In genomic region chr13:31558521-31559418, GRCm38 (mm10) we compare ENCODE assay signal across 8 mouse cellular contexts. TPM values are rescaled to one million over a fixed set of nuclear protein-coding genes. Genes with fewer than 3 reads are reported as not detected.
A peak's percentile ranks its signal among the peaks of the same experiment; 100 is the strongest.
DNase-seq lines count a peak whose midpoint lies in the region; ATAC-seq and TF ChIP-seq lines count a peak whose summit lies in the region.

A530084C06Rik (minus strand) TSS chr13:31559333.

- no peak within 1 kb of the TSS for H3K27ac ChIP-seq in ES-E14 (ENCODE audit: insufficient read depth, low read depth, low read length, poor library complexity, severe bottlenecking)
- no peak within 1 kb of the TSS for H3K27ac ChIP-seq in embryonic fibroblast, embryonic 13.5 days (ENCODE audit: insufficient read depth, low read length)
- peak within 1 kb of the TSS; percentile 57; the same call in 1 of the 2 replicates for H3K27ac ChIP-seq in hindbrain, embryonic 14.5 days
- H3K27ac ChIP-seq in limb, embryonic 11.5 days (replicated peaks; ENCODE audit: low read depth, low read length): no peak within 1 kb of the TSS
- H3K27ac ChIP-seq in midbrain, embryonic 10.5 days (replicated peaks): peak within 1 kb of the TSS; percentile 38; the same call in 1 of the 2 replicates
- H3K27ac ChIP-seq in stomach, embryonic 15.5 days: peak within 1 kb of the TSS; percentile 88

- peak within 1 kb of the TSS; percentile 96 for H3K4me2 ChIP-seq in hindbrain, embryonic 14.5 days (replicated peaks)
- H3K4me2 ChIP-seq in limb, embryonic 11.5 days (ENCODE audit: low read depth, severe bottlenecking): peak within 1 kb of the TSS; percentile 93
- peak within 1 kb of the TSS; percentile 99 for H3K4me2 ChIP-seq in stomach, embryonic 15.5 days

- peaks cover 97% of the 10 kb centered on the region for H3K27me3 ChIP-seq in hindbrain, embryonic 14.5 days (ENCODE audit: control insufficient read depth, insufficient read depth, low read length)
- peaks cover 82% of the 10 kb centered on the region for H3K27me3 ChIP-seq in limb, embryonic 11.5 days (ENCODE audit: control insufficient read depth, insufficient read depth, low read length)
- peaks cover 100% of the 10 kb centered on the region for H3K27me3 ChIP-seq in midbrain, embryonic 10.5 days (ENCODE audit: low read depth, poor library complexity, severe bottlenecking)
- peaks cover 53% of the 10 kb centered on the region for H3K27me3 ChIP-seq in stomach, embryonic 15.5 days (replicated peaks)

- ATAC-seq in frontal cortex, adult (ENCODE audit: low TSS enrichment): peak; percentile 18; the same call in 1 of the 2 replicates
- ATAC-seq in hindbrain, embryonic 14.5 days (ENCODE audit: low FRiP score): peak; percentile 58
- ATAC-seq in limb, embryonic 11.5 days (ENCODE audit: insufficient number of reproducible peaks, low FRiP score, low TSS enrichment, low read depth): 0 out of 2 replicates have a peak, but pooled peaks have one; percentile 55
- ATAC-seq in stomach, embryonic 15.5 days (ENCODE audit: insufficient read depth, low FRiP score, low read depth): peak; percentile 23

- peak within 1 kb of the TSS; percentile 70 to 74 for H3K4me3 ChIP-seq in ES-E14 (ENCODE audit: insufficient read depth in 1 of 2, low read depth in 1 of 2, low read length in 2 of 2, poor library complexity in 1 of 2, severe bottlenecking in 1 of 2)
- H3K4me3 ChIP-seq in embryonic fibroblast, embryonic 13.5 days (ENCODE audit: insufficient read depth, low read length): peak within 1 kb of the TSS; percentile 30
- peak within 1 kb of the TSS; percentile 51 for H3K4me3 ChIP-seq in hindbrain, embryonic 14.5 days (replicated peaks; ENCODE audit: low read length)
- H3K4me3 ChIP-seq in limb, embryonic 11.5 days (ENCODE audit: low read depth, low read length): peak within 1 kb of the TSS; percentile 53
- H3K4me3 ChIP-seq in midbrain, embryonic 10.5 days: peak within 1 kb of the TSS; percentile 72
- peak within 1 kb of the TSS; percentile 56 for H3K4me3 ChIP-seq in stomach, embryonic 15.5 days (replicated peaks)

- H3K9me3 ChIP-seq in ES-E14 (ENCODE audit: control insufficient read depth, insufficient read depth, low read depth, low read length): no peaks in the 10 kb centered on the region
- H3K9me3 ChIP-seq in hindbrain, embryonic 14.5 days (ENCODE audit: control insufficient read depth, low read length): no peaks in the 10 kb centered on the region
- H3K9me3 ChIP-seq in limb, embryonic 11.5 days (ENCODE audit: control insufficient read depth, low read length): no peaks in the 10 kb centered on the region
- no peaks in the 10 kb centered on the region for H3K9me3 ChIP-seq in midbrain, embryonic 10.5 days (replicated peaks)
- H3K9me3 ChIP-seq in stomach, embryonic 15.5 days: no peaks in the 10 kb centered on the region

- peak within 1 kb of the TSS; percentile 49 for H3K9ac ChIP-seq in ES-E14 (ENCODE audit: insufficient read depth, low read depth, low read length, poor library complexity, severe bottlenecking)
- peak within 1 kb of the TSS; percentile 59 for H3K9ac ChIP-seq in hindbrain, embryonic 14.5 days
- 0 out of 2 replicates have a peak within 1 kb of the TSS, but pooled peaks have one; percentile 12 for H3K9ac ChIP-seq in limb, embryonic 11.5 days (ENCODE audit: low read length)
- H3K9ac ChIP-seq in stomach, embryonic 15.5 days: peak within 1 kb of the TSS; percentile 48

- no peak for TF ChIP-seq CTCF in embryonic fibroblast, embryonic 13.5 days (IDR thresholded peaks at IDR 0.05; ENCODE audit: borderline replicate concordance, insufficient read depth, low read length)

- peaks cover 0 to 4% of the 10 kb centered on the region in 2 experiments; a peak in 1 of 4 replicates for H3K4me1 ChIP-seq in ES-E14 (ENCODE audit: control insufficient read depth in 2 of 2, insufficient read depth in 2 of 2, low read length in 2 of 2, poor library complexity in 1 of 2)
- no peaks in the 10 kb centered on the region for H3K4me1 ChIP-seq in embryonic fibroblast, embryonic 13.5 days (ENCODE audit: control insufficient read depth, insufficient read depth, low read length)
- peaks cover 23% of the 10 kb centered on the region for H3K4me1 ChIP-seq in hindbrain, embryonic 14.5 days (replicated peaks; ENCODE audit: control insufficient read depth, insufficient read depth, low read length)
- peaks cover 16% of the 10 kb centered on the region for H3K4me1 ChIP-seq in limb, embryonic 11.5 days (ENCODE audit: control insufficient read depth, insufficient read depth, low read length)
- peaks cover 35% of the 10 kb centered on the region for H3K4me1 ChIP-seq in midbrain, embryonic 10.5 days
- H3K4me1 ChIP-seq in stomach, embryonic 15.5 days: peaks cover 15% of the 10 kb centered on the region; the same call in 1 of the 2 replicates

- WGBS in hindbrain, embryonic 14.5 days: under 1% methylated on average over 88 of the region's 88 CpGs
- under 1% methylated on average over 76 of the region's 88 CpGs for WGBS in limb, embryonic 11.5 days
- WGBS in midbrain, embryonic 10.5 days: under 1% methylated on average over 88 of the region's 88 CpGs
- WGBS in stomach, embryonic 15.5 days: under 1% methylated on average over 88 of the region's 88 CpGs

- TF ChIP-seq POLR2A in embryonic fibroblast, embryonic 13.5 days (IDR thresholded peaks at IDR 0.05; ENCODE audit: low read depth, low read length): no peak

- DNase-seq in frontal cortex, postnatal 25 days (ENCODE audit: low spot score in 2 of 2): no peak
- DNase-seq in ES-E14 (ENCODE audit: low read depth, low spot score): no peak
- no peak for DNase-seq in hindbrain, embryonic 14.5 days (ENCODE audit: low spot score)
- DNase-seq in limb, embryonic 11.5 days (ENCODE audit: low spot score): peak; percentile 71
- peak; percentile 66 for DNase-seq in midbrain, embryonic 10.5 days (ENCODE audit: low spot score)

- in situ Hi-C loops in ES-E14 (cut with MboI; ENCODE audit: low sequenced_read_pairs in 2 of 2, unreplicated experiment in 2 of 2): no loop called here

- H3K36me3 ChIP-seq in ES-E14 (ENCODE audit: control insufficient read depth, insufficient read depth, low read length, poor library complexity, severe bottlenecking): no peaks in the 10 kb centered on the region
- no peaks in the 10 kb centered on the region for H3K36me3 ChIP-seq in hindbrain, embryonic 14.5 days (replicated peaks; ENCODE audit: control insufficient read depth, insufficient read depth)
- no peaks in the 10 kb centered on the region for H3K36me3 ChIP-seq in limb, embryonic 11.5 days (ENCODE audit: control insufficient read depth, insufficient read depth, low read length)
- H3K36me3 ChIP-seq in midbrain, embryonic 10.5 days: no peaks in the 10 kb centered on the region
- H3K36me3 ChIP-seq in stomach, embryonic 15.5 days: no peaks in the 10 kb centered on the region

TF ChIP-seq in ES-E14, 5 proteins besides CTCF, POLR2A, EP300 and RAD21:
- TF ChIP-seq MAFK (IDR thresholded peaks at IDR 0.05; ENCODE audit: insufficient read depth, low read depth, low read length) (no peak), ZNF384 (IDR thresholded peaks at IDR 0.05; ENCODE audit: low read depth, low read length) (no peak), CHD2 (IDR thresholded peaks at IDR 0.05; ENCODE audit: low read depth, low read length) (no peak), ZC3H11A (IDR thresholded peaks at IDR 0.05; ENCODE audit: borderline replicate concordance, low read depth, low read length) (no peak), HCFC1 (IDR thresholded peaks at IDR 0.05; ENCODE audit: borderline replicate concordance, insufficient read depth, low read length) (no peak)

RNA-seq across cellular contexts. Expression of gene A530084C06Rik, which starts in this region (rescaled TPM):
- 0.21 and 0.22 TPM in 2 replicates for total RNA-seq in ES-E14 (2012; rRNA removed)
- polyA plus RNA-seq in embryonic fibroblast, embryonic 13.5 days (2011; ENCODE audit: insufficient read length, low read depth, missing spikeins): not detected in 2 replicates
- not detected in 2 replicates for polyA plus RNA-seq in hindbrain, embryonic 14.5 days (2014; fragmentation: Nextera tagmentation; extraction: Ambion mirVana)
- not detected in 2 replicates for polyA plus RNA-seq in limb, embryonic 11.5 days (2014; fragmentation: Nextera tagmentation; extraction: Ambion mirVana)
- not detected in 2 replicates for polyA plus RNA-seq in midbrain, embryonic 10.5 days (2016; fragmentation: Nextera tagmentation; extraction: Ambion mirVana)
- polyA plus RNA-seq in stomach, embryonic 15.5 days (2015; fragmentation: Nextera tagmentation; extraction: Ambion mirVana): not detected in 2 replicates

Comparison
In these comparisons a context has a peak if more than half of its experiments do, and no peak if none do; other contexts are left out.
1. Peak in ATAC-seq, H3K4me3 ChIP-seq, H3K27ac ChIP-seq, H3K9ac ChIP-seq and H3K4me2 ChIP-seq in hindbrain, embryonic 14.5 days; RNA of the gene not detected or under 1 TPM.
2. Peak in DNase-seq, ATAC-seq, H3K4me3 ChIP-seq, H3K9ac ChIP-seq and H3K4me2 ChIP-seq in limb, embryonic 11.5 days; RNA of the gene not detected or under 1 TPM.
3. Peak in DNase-seq, H3K4me3 ChIP-seq and H3K27ac ChIP-seq in midbrain, embryonic 10.5 days; RNA of the gene not detected or under 1 TPM.
4. Peak in ATAC-seq, H3K4me3 ChIP-seq, H3K27ac ChIP-seq, H3K9ac ChIP-seq and H3K4me2 ChIP-seq in stomach, embryonic 15.5 days; RNA of the gene not detected or under 1 TPM.